Mouse (Mus musculus) liver, embryonic 13.5 days (tissue): ENCODE results near the gene Nwd2. TPM values are rescaled to one million over a fixed set of nuclear protein-coding genes. Genes with fewer than 3 reads are reported as not detected.

Experiments
- ATAC-seq: fragments of 200-750 bp; cut with Nextera tagmentation; 2 replicates; pipeline ENCODE4 v1.8.0; 2017; ENCODE audit warnings: low read depth, mild to moderate bottlenecking, moderate number of reproducible peaks, moderate library complexity
- DNase-seq: peaks from one replicate; pipeline ENCODE4 v3.0.0; 2022
- H3K27ac ChIP-seq: fragments of 300-500 bp; sonication (generic); 2 replicates; pipeline ENCODE4 v1.5.1; 2015; ENCODE audit warnings: moderate library complexity, mild to moderate bottlenecking, inconsistent platforms
- H3K27me3 ChIP-seq: fragments of 300-500 bp; sonication (generic); 2 replicates; pipeline ENCODE4 v1.6.1; 2015; ENCODE audit warnings: mild to moderate bottlenecking, inconsistent platforms
- H3K36me3 ChIP-seq: fragments of 300-500 bp; sonication (generic); 2 replicates; pipeline ENCODE4 v1.6.1; 2015; ENCODE audit warnings: mild to moderate bottlenecking, inconsistent platforms
- H3K4me1 ChIP-seq: fragments of 300-500 bp; sonication (generic); replicated peaks from 2 replicates; pipeline ENCODE4 v1.6.1; 2015; ENCODE audit warnings: inconsistent platforms
- H3K4me2 ChIP-seq: fragments of 300-500 bp; sonication (generic); 2 replicates; pipeline ENCODE4 v1.6.1; 2015; ENCODE audit warnings: inconsistent platforms, mild to moderate bottlenecking, moderate library complexity
- H3K4me3 ChIP-seq: fragments of 300-500 bp; sonication (generic); replicated peaks from 2 replicates; pipeline ENCODE4 v1.5.1; 2015; ENCODE audit warnings: mild to moderate bottlenecking, inconsistent platforms
- H3K9ac ChIP-seq: fragments of 300-500 bp; sonication (generic); 2 replicates; pipeline ENCODE4 v1.6.1; 2015; ENCODE audit warnings: mild to moderate bottlenecking, inconsistent platforms
- H3K9me3 ChIP-seq: fragments of 300-500 bp; sonication (generic); replicated peaks from 2 replicates; pipeline ENCODE4 v1.6.1; 2016; ENCODE audit warnings: inconsistent platforms
- WGBS: fragments of 180-500 bp; shearing (Covaris S2); methylation state at CpG from one replicate; pipeline ENCODE4 v1.1.7; 2015; ENCODE audit not compliant: insufficient replicate concordance; 5-methylcytosine and 5-hydroxymethylcytosine counted together
- polyA plus RNA-seq: library from polyadenylated mRNA; unstranded; fragments of >200 nt; fragmentation: Nextera tagmentation; extraction: Ambion mirVana; gene quantifications from 2 replicates; pipeline ENCODE4 v1.2.1, GENCODE M21; 2015

The Nwd2 gene
- 0.05 TPM in 1 of 2 replicates, not detected in the other for polyA plus RNA-seq

- Histone ChIP-seq H3K27me3 (peaks cover 44% of the 10 kb centered on the region), H3K4me1 (no peaks in the 10 kb centered on the region), H3K4me2 (peak within 1 kb of the TSS; percentile 52), H3K36me3 (no peaks in the 10 kb centered on the region), H3K4me3 (peak within 1 kb of the TSS; percentile 29), H3K9ac (no peak within 1 kb of the TSS), H3K9me3 (no peaks in the 10 kb centered on the region), H3K27ac (no peak within 1 kb of the TSS)
- WGBS, result 4% methylated on average over 29 of the region's 29 CpGs
- ATAC-seq, result no peak
- DNase-seq, result no peak
These were observed at the start of gene Nwd2 for GRCm38 (mm10) chr5:63649070-63649532. Nwd2 (plus strand) TSS chr5:63649102.

- no peaks in the 10 kb centered on the region for H3K36me3 ChIP-seq
- H3K4me1 ChIP-seq, result no peaks in the 10 kb centered on the region
These were observed 41.5 kb upstream of the Nwd2 start for GRCm38 (mm10) chr5:63607447-63607846.

GRCm38 (mm10) chr5:63616792-63617668 lies 31.9 kb upstream of the Nwd2 start:
- Histone ChIP-seq H3K9ac (no peak overlapping the region), H3K4me1 (no peaks in the 10 kb centered on the region), H3K9me3 (no peaks in the 10 kb centered on the region), H3K4me3 (no peak overlapping the region), H3K36me3 (no peaks in the 10 kb centered on the region), H3K27ac (no peak overlapping the region), H3K4me2 (no peak overlapping the region), H3K27me3 (no peaks in the 10 kb centered on the region)
- WGBS, result 58% methylated on average over 3 of the region's 3 CpGs
- no peak for ATAC-seq
- no peak for DNase-seq

More at GRCm38 (mm10) chr5:63607447-63607846, 41.5 kb upstream of the Nwd2 start:
- Histone ChIP-seq H3K27me3 (no peaks in the 10 kb centered on the region), H3K9ac (no peak overlapping the region), H3K4me2 (no peak overlapping the region), H3K9me3 (no peaks in the 10 kb centered on the region), H3K4me3 (no peak overlapping the region), H3K27ac (no peak overlapping the region)
- DNase-seq (no peak), ATAC-seq (no peak)
- 56% methylated on average over 2 of the region's 2 CpGs for WGBS

GRCm38 (mm10) chr5:63624123-63624522 lies 24.8 kb upstream of the Nwd2 start:
- no peaks in the 10 kb centered on the region for H3K9me3 ChIP-seq
- no peaks in the 10 kb centered on the region for H3K27me3 ChIP-seq
- H3K27ac ChIP-seq, result no peak overlapping the region
- ATAC-seq (no peak), DNase-seq (no peak)
- no peak overlapping the region for H3K4me2 ChIP-seq
- no peak overlapping the region for H3K9ac ChIP-seq
- WGBS, result 64% methylated on average over 3 of the region's 3 CpGs
- no peaks in the 10 kb centered on the region for H3K36me3 ChIP-seq
- no peak overlapping the region for H3K4me3 ChIP-seq
- no peaks in the 10 kb centered on the region for H3K4me1 ChIP-seq

- Histone ChIP-seq H3K9me3 (no peaks in the 10 kb centered on the region), H3K36me3 (no peaks in the 10 kb centered on the region), H3K4me2 (no peak overlapping the region), H3K27ac (no peak overlapping the region), H3K27me3 (no peaks in the 10 kb centered on the region), H3K4me3 (no peak overlapping the region), H3K4me1 (no peaks in the 10 kb centered on the region), H3K9ac (no peak overlapping the region)
- ATAC-seq, result no peak
- WGBS, result 62% methylated on average over 1 of the region's 1 CpGs
- DNase-seq, result no peak
These were observed 20.9 kb upstream of the Nwd2 start for GRCm38 (mm10) chr5:63627832-63628530.

- Histone ChIP-seq H3K9me3 (no peaks in the 10 kb centered on the region), H3K36me3 (no peaks in the 10 kb centered on the region), H3K4me3 (no peak overlapping the region), H3K27me3 (no peaks in the 10 kb centered on the region), H3K27ac (no peak overlapping the region), H3K9ac (no peak overlapping the region), H3K4me1 (no peaks in the 10 kb centered on the region), H3K4me2 (no peak overlapping the region)
- no peak for ATAC-seq
- DNase-seq, result no peak
- WGBS, result 49% methylated on average over 3 of the region's 3 CpGs
These were observed 20.4 kb upstream of the Nwd2 start for GRCm38 (mm10) chr5:63628531-63628871.

- Histone ChIP-seq H3K4me2 (no peak overlapping the region), H3K4me1 (no peaks in the 10 kb centered on the region), H3K4me3 (no peak overlapping the region), H3K27ac (no peak overlapping the region), H3K36me3 (no peaks in the 10 kb centered on the region), H3K9me3 (no peaks in the 10 kb centered on the region), H3K27me3 (no peaks in the 10 kb centered on the region), H3K9ac (no peak overlapping the region)
- WGBS, result 30% methylated on average over 2 of the region's 2 CpGs
- ATAC-seq (no peak), DNase-seq (no peak)
These were observed 14.3 kb upstream of the Nwd2 start for GRCm38 (mm10) chr5:63634636-63635035.

- Histone ChIP-seq H3K27me3 (peaks cover 44% of the 10 kb centered on the region), H3K27ac (no peak overlapping the region), H3K4me1 (no peaks in the 10 kb centered on the region), H3K4me2 (no peak overlapping the region), H3K4me3 (no peak overlapping the region), H3K36me3 (no peaks in the 10 kb centered on the region), H3K9ac (no peak overlapping the region), H3K9me3 (no peaks in the 10 kb centered on the region)
- ATAC-seq (no peak), DNase-seq (no peak)
- 20% methylated on average over 2 of the region's 2 CpGs for WGBS
These were observed 715 bp upstream of the Nwd2 start for GRCm38 (mm10) chr5:63648187-63648586.

GRCm38 (mm10) chr5:63649533-63650464 lies 897 bp downstream of the Nwd2 start:
- under 1% methylated on average over 76 of the region's 83 CpGs for WGBS
- Histone ChIP-seq H3K27me3 (peaks cover 44% of the 10 kb centered on the region), H3K36me3 (no peaks in the 10 kb centered on the region), H3K4me1 (no peaks in the 10 kb centered on the region), H3K9me3 (no peaks in the 10 kb centered on the region), H3K27ac (no peak overlapping the region), H3K4me3 (peak overlapping the region; percentile 29), H3K4me2 (peak overlapping the region; percentile 52), H3K9ac (no peak overlapping the region)
- ATAC-seq (no peak), DNase-seq (no peak)

- no peak overlapping the region for H3K4me3 ChIP-seq
- no peaks in the 10 kb centered on the region for H3K4me1 ChIP-seq
- ATAC-seq (no peak), DNase-seq (no peak)
- peaks cover 44% of the 10 kb centered on the region for H3K27me3 ChIP-seq
- H3K4me2 ChIP-seq, result no peak overlapping the region
- no peak overlapping the region for H3K27ac ChIP-seq
- no peaks in the 10 kb centered on the region for H3K9me3 ChIP-seq
- no peaks in the 10 kb centered on the region for H3K36me3 ChIP-seq
- H3K9ac ChIP-seq, result no peak overlapping the region
These were observed 2.9 kb downstream of the Nwd2 start for GRCm38 (mm10) chr5:63651813-63652212.

GRCm38 (mm10) chr5:63652705-63653104 lies 3.8 kb downstream of the Nwd2 start:
- no peak overlapping the region for H3K9ac ChIP-seq
- H3K4me1 ChIP-seq, result no peaks in the 10 kb centered on the region
- no peaks in the 10 kb centered on the region for H3K9me3 ChIP-seq
- DNase-seq (no peak), ATAC-seq (no peak)
- H3K4me3 ChIP-seq, result no peak overlapping the region
- whole genome bisulfite sequencing, result 40% methylated on average over 2 of the region's 2 CpGs
- H3K27me3 ChIP-seq, result peaks cover 40% of the 10 kb centered on the region
- H3K4me2 ChIP-seq, result no peak overlapping the region
- H3K27ac ChIP-seq, result no peak overlapping the region
- no peaks in the 10 kb centered on the region for H3K36me3 ChIP-seq
